Mouse (Mus musculus) left cerebral cortex, postnatal 4 days (tissue): ENCODE results near the gene Arl13b. TPM values are rescaled to one million over a fixed set of nuclear protein-coding genes. Genes with fewer than 3 reads are reported as not detected.

Source experiments
- DNase-seq: peaks from one replicate; pipeline ENCODE4 v3.0.0-alpha.2; 2022
- intact Hi-C: fragments of 180-260 bp; cut with DNase I; formaldehyde crosslinking; loops from one replicate; pipeline ENCODE4 v1.15.1; 2025
- total RNA-seq, 2 experiments: library from RNA; stranded (reverse); gene quantifications; 2 replicates each; pipeline ENCODE4 v1.2.3; 2021

Gene Arl13b
- total RNA-seq, 2 experiments from 2014 or later = 13.1 to 16.9 TPM

DNA sequence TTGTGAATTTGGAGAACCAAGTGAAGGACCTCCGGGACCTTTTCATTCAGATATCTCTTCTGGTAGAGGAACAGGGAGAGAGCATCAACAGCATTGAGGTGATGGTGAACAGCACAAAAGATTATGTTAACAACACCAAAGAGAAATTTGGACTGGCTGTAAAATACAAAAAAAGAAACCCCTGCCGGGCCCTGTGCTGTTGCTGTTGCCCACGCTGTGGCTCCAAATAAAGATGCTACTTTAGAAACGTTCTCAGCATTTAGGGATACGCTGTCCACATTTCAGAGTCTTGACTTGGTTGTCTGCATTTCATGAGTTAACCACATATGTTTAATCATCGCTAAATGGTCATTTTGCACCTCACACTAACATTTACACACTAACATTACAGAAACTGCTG is 24.4 kb downstream of the Arl13b start:
- intact Hi-C loops = no loop called here

DNA sequence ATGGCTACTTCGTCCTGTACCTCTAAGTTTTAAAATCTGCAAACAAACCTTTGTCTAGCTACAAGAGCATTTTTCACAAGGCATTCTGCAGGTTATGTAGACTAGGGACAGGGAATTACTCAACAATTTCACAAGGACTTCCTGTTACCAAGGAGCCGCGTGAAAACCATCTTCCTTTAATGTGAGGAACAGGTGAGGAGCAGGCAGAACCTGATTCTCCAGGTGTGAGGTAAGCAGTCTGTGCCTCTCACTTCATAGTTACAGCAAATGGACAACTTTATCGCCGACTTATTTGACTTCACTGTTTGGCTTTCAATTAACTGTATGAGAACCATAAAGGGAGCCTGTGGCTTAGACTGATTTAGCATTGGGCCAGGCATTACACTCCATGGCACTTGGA is 32.3 kb downstream of the Arl13b start, which contains the start of gene Stx19:
TSS of gene Stx19 (plus strand) at position 186 of the 400 bp plus-strand sequence.
- DNase-seq = no peak
- intact Hi-C loops = no loop called here

More for the DNA sequence above, 24.4 kb downstream of the Arl13b start:
- no peak for DNase-seq

DNA sequence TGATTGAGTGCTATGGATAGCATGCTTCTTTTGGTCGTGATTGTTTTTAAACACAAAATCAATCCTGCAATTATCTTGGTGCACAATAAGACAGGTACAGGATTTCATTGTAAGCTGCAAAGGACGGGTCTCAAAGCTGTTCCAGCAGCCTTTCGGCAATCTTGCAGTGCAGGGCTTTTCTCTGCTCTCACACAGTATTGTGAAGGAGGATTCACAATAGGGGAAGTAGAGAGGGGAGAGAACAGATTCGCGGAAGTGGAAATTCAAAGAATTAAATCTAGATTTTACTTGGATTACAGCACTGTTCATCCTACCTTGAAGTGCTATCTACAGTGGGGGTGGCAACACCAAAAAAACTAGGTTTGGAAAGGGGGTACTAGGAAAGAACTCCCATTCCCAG is 33.0 kb downstream of the Arl13b start:
- no peak for DNase-seq
- intact Hi-C loops = no loop called here

DNA sequence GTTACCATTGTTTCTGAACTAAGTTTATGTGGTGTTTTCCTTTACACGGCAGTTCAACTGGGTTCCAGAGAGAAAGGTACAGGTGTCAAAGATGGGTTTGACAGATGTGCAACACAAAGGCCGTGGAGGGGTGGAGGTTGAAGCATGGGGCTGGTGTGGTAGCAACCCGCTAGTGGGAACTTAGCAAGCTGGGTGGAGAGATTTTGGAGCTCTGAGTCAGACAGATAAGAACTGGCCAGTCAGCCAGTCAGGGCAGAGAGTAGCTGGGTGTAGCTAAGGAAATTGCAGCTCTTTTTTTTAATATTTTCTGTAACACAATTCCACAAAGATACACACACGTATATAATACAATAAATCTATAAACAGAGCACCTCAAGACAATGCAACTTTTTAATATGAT is 36.0 kb downstream of the Arl13b start:
- intact Hi-C loops = no loop called here
- DNase-seq = no peak

DNA sequence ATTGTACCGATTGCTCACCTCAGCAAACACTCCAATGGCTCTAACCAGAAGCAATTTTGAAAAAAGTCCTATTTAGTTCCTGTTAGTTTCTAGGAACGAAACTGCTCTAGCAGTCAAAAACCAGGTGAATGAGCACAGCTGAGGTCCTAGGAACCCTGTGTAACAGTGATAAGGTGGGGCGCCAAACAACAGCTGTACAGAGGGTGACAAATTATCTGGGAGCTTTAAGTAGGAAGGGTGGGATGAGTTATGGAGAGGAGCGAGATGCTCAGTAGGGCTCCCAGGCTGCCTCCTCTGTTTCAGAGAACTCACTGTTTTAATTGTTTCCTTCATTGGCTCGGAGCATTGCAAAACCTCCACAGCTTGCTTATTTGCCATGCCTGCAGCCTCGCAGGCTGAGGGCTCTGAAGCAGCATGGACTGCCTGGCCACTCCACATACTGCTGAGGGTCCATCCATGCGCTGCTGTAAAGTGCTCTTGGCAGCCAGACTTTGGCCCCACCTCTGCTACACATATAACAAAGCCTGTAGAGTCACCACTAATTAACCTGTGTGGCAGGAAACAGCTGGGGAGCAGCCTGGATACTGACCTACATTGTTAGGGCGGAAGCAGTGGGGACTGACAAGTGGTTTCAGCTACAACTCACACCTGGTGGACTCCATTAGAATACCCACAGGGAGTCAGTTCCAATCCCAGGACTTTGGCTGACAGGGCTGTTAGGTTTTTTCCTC is 39.4 kb downstream of the Arl13b start:
- intact Hi-C loops = no loop called here
- DNase-seq = no peak

DNA sequence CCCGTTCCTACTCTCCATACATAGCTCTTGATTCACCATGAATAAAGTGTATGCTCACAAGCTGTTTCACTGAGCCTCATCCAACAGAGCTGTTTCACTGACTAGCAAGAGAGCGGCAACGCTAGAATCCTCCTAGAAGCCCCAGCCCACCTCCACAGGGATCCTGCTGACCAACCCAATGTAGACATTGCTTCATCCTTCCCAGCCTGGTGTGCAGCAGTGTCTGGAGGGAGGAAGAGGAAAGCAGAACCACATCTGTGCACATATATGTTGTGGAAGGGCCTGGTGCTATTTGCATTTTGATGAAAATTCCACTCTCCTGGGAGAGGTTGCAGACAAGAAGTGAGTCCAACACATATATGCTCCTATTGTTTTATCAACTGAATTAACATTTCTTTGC is 42.2 kb downstream of the Arl13b start:
- no peak for DNase-seq
- intact Hi-C loops = no loop called here

DNA sequence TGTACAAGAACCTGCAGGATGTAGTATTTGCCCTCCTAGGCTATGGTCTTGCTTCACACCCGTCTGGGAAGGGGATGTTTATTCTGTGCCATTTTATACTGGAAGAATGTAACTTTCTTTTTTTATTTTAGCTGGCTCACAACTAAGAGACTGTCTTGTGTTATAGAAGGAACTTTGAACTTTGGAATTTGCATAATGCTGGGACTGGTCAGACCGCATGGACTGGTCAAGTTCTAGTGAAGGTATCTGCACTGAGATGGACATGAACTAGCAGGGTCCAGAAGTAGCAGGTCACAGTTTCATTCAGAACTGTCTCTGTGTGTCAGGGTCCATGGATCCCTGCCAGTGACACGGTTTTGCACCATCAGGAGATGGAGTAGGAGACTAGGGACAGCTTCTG is 47.0 kb downstream of the Arl13b start:
- intact Hi-C loops = no loop called here
- DNase-seq = no peak

DNA sequence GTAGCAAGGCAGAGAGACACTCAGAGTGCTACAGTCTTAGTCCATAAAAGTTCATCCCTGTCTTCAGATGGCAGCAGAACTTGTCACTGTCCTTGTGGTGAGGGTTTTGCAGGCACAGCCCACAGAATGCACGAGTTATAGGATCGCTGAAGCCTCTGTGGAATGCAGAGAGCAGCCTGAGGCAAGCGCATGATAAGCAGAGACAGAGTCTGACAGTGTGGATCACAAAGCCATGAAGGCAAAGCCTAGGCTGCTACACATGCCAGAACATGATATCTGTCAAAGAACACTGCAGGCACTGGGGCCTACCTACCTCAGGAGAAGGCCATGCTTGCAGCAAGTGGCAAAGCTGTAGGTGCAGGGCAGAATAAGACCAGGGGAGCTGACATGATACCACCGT is 47.4 kb downstream of the Arl13b start:
- intact Hi-C loops = no loop called here
- DNase-seq = no peak

DNA sequence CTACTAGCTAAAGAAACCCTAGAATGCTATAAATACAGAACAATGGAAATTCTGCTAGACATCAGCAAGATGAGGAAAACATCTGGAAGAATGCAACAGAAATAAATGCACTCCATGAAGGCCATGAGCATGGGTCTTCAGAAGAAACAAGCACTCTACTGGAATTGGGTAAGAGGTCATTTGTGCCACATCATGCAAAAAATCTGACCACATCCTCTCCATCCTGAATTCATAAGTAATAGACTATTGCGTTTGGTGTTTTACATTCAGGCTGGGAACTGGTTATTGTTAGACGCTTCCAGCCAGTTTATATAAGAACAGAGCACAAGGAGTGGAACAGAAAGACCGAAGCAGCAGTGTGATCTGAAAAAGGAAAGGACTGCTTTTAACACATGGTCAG is 48.0 kb downstream of the Arl13b start:
- no peak for DNase-seq
- intact Hi-C loops = no loop called here

DNA sequence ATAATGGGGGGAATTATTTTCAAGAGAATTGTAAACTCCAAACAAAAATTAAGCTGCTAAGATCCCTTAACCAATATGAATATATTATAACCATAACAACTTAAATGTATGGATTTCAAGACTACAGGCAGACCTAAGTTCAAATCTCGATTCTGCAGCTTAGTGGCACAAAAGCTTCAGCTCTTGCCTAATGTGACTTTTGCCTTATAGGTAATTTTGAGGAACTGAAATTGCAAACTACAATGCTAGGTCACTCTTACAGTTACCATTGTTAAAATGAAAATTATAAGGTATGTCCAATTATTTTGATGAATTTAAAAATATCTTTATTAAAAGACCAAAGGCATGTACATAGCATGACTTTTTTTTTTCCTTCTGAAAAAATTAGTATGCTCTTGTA is 50.2 kb downstream of the Arl13b start:
- no peak for DNase-seq
- intact Hi-C loops = no loop called here

DNA sequence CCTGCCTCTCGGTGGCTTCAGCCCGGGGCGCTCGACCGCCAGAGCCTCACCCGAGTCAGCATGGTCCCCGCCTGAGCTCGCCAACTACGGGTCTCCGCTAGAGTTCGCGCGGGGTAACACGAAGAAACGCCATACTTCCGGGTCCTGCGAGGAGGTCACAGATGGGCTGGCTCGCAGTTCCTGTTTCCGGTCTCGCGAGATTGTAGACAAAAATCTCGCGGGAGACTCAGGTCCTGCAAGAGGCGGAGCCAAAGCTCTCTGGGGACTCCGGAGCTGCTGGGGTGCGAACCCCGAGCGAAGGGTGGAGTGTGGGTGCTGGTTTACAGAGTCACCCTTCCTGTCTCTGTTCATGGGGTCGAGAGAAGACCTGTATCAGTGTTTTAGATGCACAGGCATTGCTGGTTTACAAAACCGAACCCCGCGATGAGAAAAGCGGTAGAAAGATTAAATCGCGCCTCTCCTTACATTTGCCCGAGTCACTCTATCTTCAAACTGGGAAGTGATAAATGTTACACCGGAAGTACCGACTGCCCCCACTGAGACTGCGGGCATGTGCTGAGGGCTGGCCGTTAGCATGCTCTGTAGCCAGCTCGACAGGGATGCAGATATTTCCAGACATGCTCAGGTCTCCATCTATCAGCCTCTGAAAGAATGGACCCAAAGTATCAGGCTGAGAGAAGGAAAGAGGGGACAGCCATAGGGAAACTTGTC is 60.1 kb downstream of the Arl13b start, which contains the start of gene Nsun3:
TSS of gene Nsun3 (minus strand) at position 198 of the 711 bp plus-strand sequence.
- intact Hi-C loops = no loop called here
- DNase-seq = peak; percentile 93

DNA sequence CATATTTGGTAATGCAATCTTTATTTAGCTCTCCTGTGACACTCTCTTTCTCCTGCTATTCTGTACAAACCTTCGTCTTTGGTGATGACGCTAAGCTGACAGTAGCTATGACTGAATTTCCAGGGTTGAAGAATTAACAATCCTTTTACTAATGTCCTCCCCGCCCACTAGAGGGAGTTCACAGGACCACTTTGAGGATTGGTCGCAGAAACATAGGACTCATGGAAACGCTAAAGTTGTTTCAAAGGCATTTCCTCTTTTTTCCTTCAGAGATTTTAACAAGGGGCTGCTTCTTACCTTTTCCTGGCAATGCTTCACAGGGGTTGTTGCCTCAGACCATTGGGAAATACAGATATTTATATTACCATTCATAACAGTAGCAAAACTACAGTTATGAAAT is 64.6 kb downstream of the Arl13b start:
- intact Hi-C loops = no loop called here
- DNase-seq = no peak

DNA sequence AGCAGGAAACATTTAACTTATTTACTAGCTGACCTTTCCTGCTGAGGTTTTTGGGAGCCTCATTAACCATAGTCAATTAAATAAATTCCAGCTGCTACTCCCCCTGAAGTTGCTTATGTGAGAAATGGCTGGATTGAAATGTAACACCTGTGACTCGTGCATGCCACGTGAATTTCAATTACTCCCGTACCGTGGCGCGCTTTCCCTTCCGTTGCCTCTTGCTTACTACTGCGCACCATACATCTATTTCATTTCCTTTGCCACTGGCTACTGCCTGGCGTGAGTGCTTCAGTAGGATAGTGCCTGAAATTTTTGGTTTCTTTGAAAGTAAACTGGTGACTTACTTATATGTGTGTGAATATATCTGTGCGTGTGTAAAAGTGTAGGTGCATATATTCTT is 68.6 kb downstream of the Arl13b start:
- DNase-seq = no peak
- intact Hi-C loops = no loop called here

DNA sequence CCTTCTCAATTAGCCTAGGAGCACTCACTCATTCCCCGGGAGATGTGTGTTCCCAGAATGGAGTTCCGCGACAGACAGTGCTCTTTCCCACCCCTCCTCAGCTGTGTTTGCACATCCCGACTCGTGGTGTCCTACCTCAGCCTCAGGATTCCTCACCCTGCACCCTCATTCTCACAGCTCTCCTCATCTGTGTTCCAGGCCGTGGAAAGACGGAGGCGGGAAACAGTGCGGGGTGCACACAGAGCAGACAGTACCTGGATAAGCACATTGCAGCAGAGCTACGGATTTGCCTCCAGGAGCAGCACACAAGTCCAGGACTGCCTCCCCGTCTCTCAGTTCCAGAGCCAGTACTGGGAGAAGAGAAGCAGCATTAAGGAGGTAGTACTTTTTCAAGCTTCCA is 70.8 kb downstream of the Arl13b start:
- intact Hi-C loops = no loop called here
- no peak for DNase-seq

DNA sequence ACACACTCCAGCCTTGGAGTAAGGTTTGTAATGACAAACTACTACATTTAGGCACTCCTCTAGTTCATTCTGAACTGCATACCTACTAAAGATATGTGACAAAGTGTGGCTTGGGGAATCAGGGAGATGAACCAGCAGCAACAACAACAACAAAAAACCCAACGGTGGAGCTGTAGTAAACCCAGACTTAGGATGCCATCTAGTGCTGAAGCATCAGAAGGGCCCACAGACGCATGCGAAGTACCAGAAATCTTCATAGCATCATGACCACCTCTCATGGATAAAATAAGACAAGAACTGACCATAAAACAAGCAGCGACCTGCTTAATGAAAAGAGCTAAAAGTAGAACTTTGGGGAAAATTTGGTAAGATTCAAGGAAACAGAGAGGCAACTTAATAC is 73.4 kb downstream of the Arl13b start:
- intact Hi-C loops = no loop called here
- no peak for DNase-seq

DNA sequence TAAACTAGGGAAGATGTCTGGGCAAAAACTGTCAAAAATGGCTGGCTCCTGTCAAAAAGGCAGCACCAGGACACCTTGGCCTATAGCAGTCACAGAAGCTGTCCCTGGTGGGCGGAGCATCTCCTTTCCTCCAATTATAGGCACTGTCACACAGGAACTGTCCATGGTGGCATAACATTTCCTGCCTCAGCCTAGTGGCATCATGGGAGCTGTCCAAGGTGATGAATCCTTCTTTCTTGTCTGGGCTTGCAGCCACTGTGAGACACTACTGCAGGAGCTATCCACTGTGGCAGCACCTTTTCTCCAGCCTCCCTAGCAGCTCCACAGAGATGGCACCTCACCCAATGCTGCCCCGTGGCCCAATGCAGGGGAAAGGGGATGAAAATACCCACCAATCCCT is 88.5 kb downstream of the Arl13b start:
- intact Hi-C loops = no loop called here

DNA sequence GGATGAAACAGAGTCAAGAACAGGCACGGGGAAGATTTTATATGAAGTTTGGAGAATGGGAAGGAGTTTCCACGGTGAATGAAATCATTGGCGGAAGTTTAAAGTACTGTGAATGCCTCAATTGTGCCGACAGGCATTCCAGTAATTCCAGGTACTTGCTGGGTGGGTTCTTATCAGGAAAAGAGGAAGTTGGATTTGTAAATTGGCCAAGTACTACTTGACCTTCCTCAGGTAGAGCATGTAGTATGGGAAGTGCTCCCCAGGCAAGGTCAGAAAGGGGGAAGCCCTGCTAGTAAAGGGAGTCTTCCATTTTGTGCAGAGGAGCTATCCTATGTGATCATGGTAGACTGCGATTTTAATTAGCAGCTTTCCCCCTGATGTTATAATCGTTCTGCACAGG is 91.5 kb downstream of the Arl13b start:
- DNase-seq = no peak
- intact Hi-C loops = no loop called here

More for the DNA sequence above, 88.5 kb downstream of the Arl13b start:
- DNase-seq = no peak

DNA sequence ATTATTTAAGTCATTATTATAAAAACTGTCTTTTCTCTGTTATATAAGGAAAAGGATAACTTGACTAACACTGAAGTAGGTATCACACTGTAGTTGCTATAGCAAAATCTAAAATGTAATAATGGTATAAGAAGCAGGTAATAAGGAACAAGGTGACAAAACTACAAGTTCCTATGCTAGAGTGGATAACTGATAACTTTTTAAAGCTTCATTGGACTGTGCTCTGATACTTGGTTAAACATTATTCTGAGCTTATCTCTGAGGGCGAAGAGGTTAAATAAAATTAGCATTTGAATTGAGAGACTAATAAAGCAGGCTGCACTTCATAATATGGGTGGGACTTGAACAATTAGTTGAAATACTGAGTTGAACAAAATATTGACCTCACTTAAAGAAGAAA is 93.2 kb downstream of the Arl13b start:
- intact Hi-C loops = no loop called here
- no peak for DNase-seq

DNA sequence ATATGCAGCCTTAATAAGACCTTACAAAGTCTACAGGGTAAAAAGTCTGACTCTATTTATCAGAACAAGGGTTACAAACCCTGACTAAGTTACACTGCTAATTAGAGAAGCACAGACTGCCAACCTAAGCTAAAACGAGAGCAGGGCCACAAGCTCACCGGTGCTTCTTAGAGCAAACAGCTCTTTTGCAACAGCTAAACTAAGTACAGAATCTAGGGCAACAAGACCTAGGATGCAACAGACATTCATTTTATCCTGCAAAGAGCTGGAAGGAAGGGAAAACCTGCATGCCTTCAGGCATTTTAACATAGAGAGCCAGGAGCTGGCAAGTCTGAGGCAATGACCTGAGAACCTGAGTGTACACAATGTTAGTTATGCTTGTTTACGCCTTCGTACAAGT is 93.8 kb downstream of the Arl13b start:
- intact Hi-C loops = no loop called here
- no peak for DNase-seq

DNA sequence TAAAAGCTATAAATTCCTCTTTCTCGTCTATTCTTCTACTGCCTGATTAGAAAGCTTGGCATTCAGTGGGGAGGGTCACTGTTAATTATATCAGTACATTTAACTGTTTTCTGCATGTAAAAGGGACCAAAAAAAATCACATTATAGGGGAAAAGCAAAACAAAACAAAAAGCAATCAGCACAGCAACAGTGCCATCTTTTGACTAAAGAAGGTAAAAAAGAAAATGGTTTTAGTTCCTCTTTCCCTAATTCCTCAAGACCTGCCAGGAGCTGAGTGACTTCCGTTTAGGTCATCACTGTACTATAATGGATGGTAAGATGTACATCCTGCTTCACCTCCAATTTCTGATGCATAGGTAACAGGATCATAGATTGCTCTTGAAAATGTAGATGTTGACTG is 101.0 kb downstream of the Arl13b start:
- intact Hi-C loops = no loop called here
- no peak for DNase-seq
